Comparison of ENCODE assay signal across 16 mouse cellular contexts in genomic region chr2:51219714-51220113, GRCm38 (mm10).
A peak's percentile ranks its signal among the peaks of the same experiment; 100 is the strongest.
DNase-seq lines count a peak whose midpoint lies in the region; ATAC-seq lines count a peak whose summit lies in the region.
"Had no signal": no experiment of that assay in that cellular context is flagged by ENCODE, and none has a peak within 500 bp of the region (broad histone marks: within the 10 kb centered on the region; RNA-seq: fewer than 3 reads in every experiment).

No protein-coding gene starts in this region.

- H3K4me1 ChIP-seq in midbrain, embryonic 11.5 days (ENCODE audit: control insufficient read depth, insufficient read depth, low read length): no peaks in the 10 kb centered on the region
- H3K4me1 ChIP-seq in midbrain, embryonic 10.5 days: no peaks in the 10 kb centered on the region; the same call in 1 of the 2 replicates
- peaks cover 3% of the 10 kb centered on the region; the same call in 1 of the 2 replicates for H3K4me1 ChIP-seq in intestine, embryonic 16.5 days (ENCODE audit: control insufficient read depth, insufficient read depth, low read length)
- H3K4me1 ChIP-seq: liver, embryonic 15.5 days had no signal

- no peak overlapping the region for H3K27ac ChIP-seq in midbrain, embryonic 11.5 days (ENCODE audit: low read depth, low read length)
- H3K27ac ChIP-seq in midbrain, embryonic 10.5 days (replicated peaks): no peak overlapping the region
- H3K27ac ChIP-seq in intestine, embryonic 16.5 days (ENCODE audit: low read length): no peak overlapping the region
- H3K27ac ChIP-seq: liver, embryonic 15.5 days had no signal

- no peak overlapping the region for H3K9ac ChIP-seq in midbrain, embryonic 11.5 days (ENCODE audit: low read length)
- no peak overlapping the region for H3K9ac ChIP-seq in intestine, embryonic 16.5 days (ENCODE audit: low read depth, low read length)
- H3K9ac ChIP-seq: liver, embryonic 15.5 days had no signal

- WGBS in midbrain, embryonic 11.5 days: 55% methylated on average over 6 of the region's 6 CpGs
- WGBS in midbrain, embryonic 10.5 days: 62% methylated on average over 6 of the region's 6 CpGs
- WGBS in intestine, embryonic 16.5 days: 34% methylated on average over 6 of the region's 6 CpGs

- peak; percentile 75 for DNase-seq in midbrain, embryonic 11.5 days (ENCODE audit: low spot score, missing footprints)
- no peak for DNase-seq in midbrain, embryonic 10.5 days (ENCODE audit: low spot score)
- peak; percentile 67 for DNase-seq in embryo, embryonic 11 days
- peak; percentile 61 for DNase-seq in hindlimb bud, embryonic 11.5 days (ENCODE audit: extremely low spot score, low read depth, low spot score)
- no peak for DNase-seq in thymus, postnatal 0 days (ENCODE audit: low spot score)
- no peak for DNase-seq in right cerebral cortex, postnatal 4 days
- DNase-seq: adrenal gland, adult 8-10 months; cerebellum, adult 8-10 months; gastrocnemius, postnatal 36 days; heart, postnatal 4 days; kidney, adult 11 months; right cerebral cortex, postnatal 25 days; thymus, adult 18-20 months had no signal

- H3K27me3 ChIP-seq in midbrain, embryonic 11.5 days (ENCODE audit: control insufficient read depth, insufficient read depth, low read length): no peaks in the 10 kb centered on the region
- no peaks in the 10 kb centered on the region for H3K27me3 ChIP-seq in midbrain, embryonic 10.5 days (ENCODE audit: low read depth, poor library complexity, severe bottlenecking)
- no peaks in the 10 kb centered on the region for H3K27me3 ChIP-seq in intestine, embryonic 16.5 days (replicated peaks; ENCODE audit: control insufficient read depth, insufficient read depth, low read length)
- H3K27me3 ChIP-seq: liver, embryonic 15.5 days had no signal

- H3K4me2 ChIP-seq in midbrain, embryonic 11.5 days: no peak overlapping the region
- no peak overlapping the region for H3K4me2 ChIP-seq in intestine, embryonic 16.5 days (ENCODE audit: low read depth, low read length)
- H3K4me2 ChIP-seq: heart, embryonic 11.5 days; liver, embryonic 15.5 days had no signal

- no peaks in the 10 kb centered on the region for H3K9me3 ChIP-seq in midbrain, embryonic 11.5 days (ENCODE audit: control insufficient read depth, low read length)
- no peaks in the 10 kb centered on the region for H3K9me3 ChIP-seq in midbrain, embryonic 10.5 days (replicated peaks)
- no peaks in the 10 kb centered on the region for H3K9me3 ChIP-seq in intestine, embryonic 16.5 days (ENCODE audit: control insufficient read depth, low read length)
- H3K9me3 ChIP-seq: liver, embryonic 15.5 days had no signal

- H3K4me3 ChIP-seq in midbrain, embryonic 11.5 days (ENCODE audit: low read depth, low read length): no peak overlapping the region
- H3K4me3 ChIP-seq in midbrain, embryonic 10.5 days: no peak overlapping the region
- H3K4me3 ChIP-seq in intestine, embryonic 16.5 days (ENCODE audit: low read length): no peak overlapping the region
- H3K4me3 ChIP-seq: liver, embryonic 15.5 days had no signal

- no peak for ATAC-seq in midbrain, embryonic 11.5 days (ENCODE audit: low FRiP score)
- ATAC-seq in intestine, embryonic 16.5 days: no peak

- no peaks in the 10 kb centered on the region for H3K36me3 ChIP-seq in midbrain, embryonic 11.5 days (ENCODE audit: control insufficient read depth, insufficient read depth, low read length)
- no peaks in the 10 kb centered on the region for H3K36me3 ChIP-seq in midbrain, embryonic 10.5 days
- H3K36me3 ChIP-seq in intestine, embryonic 16.5 days (ENCODE audit: control insufficient read depth, insufficient read depth, low read length): no peaks in the 10 kb centered on the region
- H3K36me3 ChIP-seq: liver, embryonic 15.5 days had no signal

Comparison
In these comparisons a context has a peak if more than half of its experiments do, and no peak if none do; other contexts are left out.
1. DNase-seq: peak in midbrain, embryonic 11.5 days (single experiment), embryo, embryonic 11 days (single experiment) and hindlimb bud, embryonic 11.5 days (single experiment); none in midbrain, embryonic 10.5 days (single experiment), thymus, postnatal 0 days (single experiment) and right cerebral cortex, postnatal 4 days (single experiment).